Mouse (Mus musculus) c-Kit-positive CD71-positive TER-119-positive erythroid progenitor cells, embryonic 14.5 days (primary cell): ENCODE data around the gene Rai14.
A peak's percentile ranks its signal among the peaks of the same experiment; 100 is the strongest.
"Not testable (repeated sequence)": the region's sequence is repeated elsewhere in the genome, so short reads cannot be mapped to it uniquely, and the experiment has no call there.

Experiments
- DNase-seq: peaks from one replicate; pipeline ENCODE4 v3.0.0-alpha.2; 2013; ENCODE audit warnings: low spot score

The Rai14 gene

DNA sequence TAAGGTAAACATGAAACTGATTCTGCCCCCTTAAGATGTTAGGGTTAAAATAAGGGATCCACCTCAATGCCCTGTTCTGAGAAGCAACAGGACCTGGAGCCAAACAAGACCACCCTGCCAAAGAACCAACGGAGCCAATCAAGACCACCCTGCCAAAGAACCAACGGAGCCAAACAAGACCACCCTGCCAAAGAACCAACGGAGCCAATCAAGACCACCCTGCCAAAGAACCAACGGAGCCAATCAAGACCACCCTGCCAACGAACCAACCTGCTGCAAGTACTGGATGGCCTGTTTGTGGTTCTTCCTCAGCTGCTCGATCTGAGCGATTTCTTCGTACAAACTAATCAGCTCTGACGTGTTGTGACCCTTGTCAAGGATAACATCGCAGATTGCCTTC lies 181.1 kb downstream of the Rai14 start:
- DNase-seq, result not testable (repeated sequence)

- peak; percentile 20 for DNase-seq
Observed at GRCm38 (mm10) chr15:10531352-10531751, 183.1 kb downstream of the Rai14 start.

- DNase-seq, result no peak
Observed at GRCm38 (mm10) chr15:10525896-10526295, 188.5 kb downstream of the Rai14 start.
